Mouse (Mus musculus): ENCODE measurements around the gene Pros1.

Pros1 gene

GRCm38 (mm10) chr16:62854191-62855068 lies at the start of gene Pros1:
TSS of gene Pros1 (plus strand) at chr16:62854307.
- DNase-seq, result peak; percentile 30 to 38

DNA sequence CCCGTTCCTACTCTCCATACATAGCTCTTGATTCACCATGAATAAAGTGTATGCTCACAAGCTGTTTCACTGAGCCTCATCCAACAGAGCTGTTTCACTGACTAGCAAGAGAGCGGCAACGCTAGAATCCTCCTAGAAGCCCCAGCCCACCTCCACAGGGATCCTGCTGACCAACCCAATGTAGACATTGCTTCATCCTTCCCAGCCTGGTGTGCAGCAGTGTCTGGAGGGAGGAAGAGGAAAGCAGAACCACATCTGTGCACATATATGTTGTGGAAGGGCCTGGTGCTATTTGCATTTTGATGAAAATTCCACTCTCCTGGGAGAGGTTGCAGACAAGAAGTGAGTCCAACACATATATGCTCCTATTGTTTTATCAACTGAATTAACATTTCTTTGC lies 49.5 kb upstream of the Pros1 start:
- no peak for DNase-seq

- DNase-seq, result no peak
Measured at GRCm38 (mm10) chr16:62807249-62807979, 46.7 kb upstream of the Pros1 start.

DNA sequence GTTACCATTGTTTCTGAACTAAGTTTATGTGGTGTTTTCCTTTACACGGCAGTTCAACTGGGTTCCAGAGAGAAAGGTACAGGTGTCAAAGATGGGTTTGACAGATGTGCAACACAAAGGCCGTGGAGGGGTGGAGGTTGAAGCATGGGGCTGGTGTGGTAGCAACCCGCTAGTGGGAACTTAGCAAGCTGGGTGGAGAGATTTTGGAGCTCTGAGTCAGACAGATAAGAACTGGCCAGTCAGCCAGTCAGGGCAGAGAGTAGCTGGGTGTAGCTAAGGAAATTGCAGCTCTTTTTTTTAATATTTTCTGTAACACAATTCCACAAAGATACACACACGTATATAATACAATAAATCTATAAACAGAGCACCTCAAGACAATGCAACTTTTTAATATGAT lies 43.3 kb upstream of the Pros1 start:
- no peak for DNase-seq

- no peak for DNase-seq
Measured at GRCm38 (mm10) chr16:62813790-62814189, 40.3 kb upstream of the Pros1 start.

GRCm38 (mm10) chr16:62814491-62814890 lies 39.6 kb upstream of the Pros1 start, which contains the start of gene Stx19:
TSS of gene Stx19 (plus strand) at chr16:62814676.
- no peak for DNase-seq

DNA sequence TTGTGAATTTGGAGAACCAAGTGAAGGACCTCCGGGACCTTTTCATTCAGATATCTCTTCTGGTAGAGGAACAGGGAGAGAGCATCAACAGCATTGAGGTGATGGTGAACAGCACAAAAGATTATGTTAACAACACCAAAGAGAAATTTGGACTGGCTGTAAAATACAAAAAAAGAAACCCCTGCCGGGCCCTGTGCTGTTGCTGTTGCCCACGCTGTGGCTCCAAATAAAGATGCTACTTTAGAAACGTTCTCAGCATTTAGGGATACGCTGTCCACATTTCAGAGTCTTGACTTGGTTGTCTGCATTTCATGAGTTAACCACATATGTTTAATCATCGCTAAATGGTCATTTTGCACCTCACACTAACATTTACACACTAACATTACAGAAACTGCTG lies 31.6 kb upstream of the Pros1 start:
- no peak for DNase-seq

DNA sequence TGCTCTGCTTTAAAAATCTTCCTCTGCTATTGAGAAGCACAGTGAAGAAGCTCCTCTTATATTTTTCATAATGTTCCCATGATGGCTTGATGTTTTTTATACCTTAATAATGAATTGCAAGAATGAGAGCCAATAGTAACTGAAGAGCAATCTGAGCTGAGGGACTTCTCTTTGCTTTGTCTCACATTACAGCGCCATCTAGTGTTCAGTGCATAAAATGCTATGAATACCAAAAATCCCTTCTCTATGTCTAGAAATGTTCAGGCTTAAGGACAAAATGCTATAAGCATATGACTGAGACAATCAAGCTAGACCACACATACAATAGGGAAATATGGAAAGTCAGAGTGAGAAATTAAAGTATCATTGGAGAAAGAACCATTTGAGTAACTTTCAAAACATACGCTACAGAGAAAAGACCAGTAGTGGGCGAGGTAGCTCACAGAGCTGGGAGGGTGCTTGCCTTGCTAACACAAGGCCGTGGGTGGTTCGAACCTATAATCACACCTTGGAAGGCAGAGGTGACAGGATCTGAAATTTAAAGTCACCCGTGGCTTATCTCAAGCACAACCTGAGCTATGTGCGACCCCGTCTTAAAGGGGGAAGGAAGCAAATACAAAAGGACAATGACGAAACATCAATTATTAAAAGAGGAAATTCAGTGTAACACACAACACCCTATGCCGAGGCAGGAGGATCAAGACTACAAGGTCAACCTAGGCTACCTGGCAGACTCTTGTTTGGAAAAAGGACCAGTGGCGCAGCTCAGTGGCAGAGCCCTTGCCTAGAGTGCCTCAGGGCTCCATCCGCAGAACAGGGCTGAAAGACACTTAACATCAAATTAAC lies 27.7 kb upstream of the Pros1 start:
- DNase-seq, result no peak

DNA sequence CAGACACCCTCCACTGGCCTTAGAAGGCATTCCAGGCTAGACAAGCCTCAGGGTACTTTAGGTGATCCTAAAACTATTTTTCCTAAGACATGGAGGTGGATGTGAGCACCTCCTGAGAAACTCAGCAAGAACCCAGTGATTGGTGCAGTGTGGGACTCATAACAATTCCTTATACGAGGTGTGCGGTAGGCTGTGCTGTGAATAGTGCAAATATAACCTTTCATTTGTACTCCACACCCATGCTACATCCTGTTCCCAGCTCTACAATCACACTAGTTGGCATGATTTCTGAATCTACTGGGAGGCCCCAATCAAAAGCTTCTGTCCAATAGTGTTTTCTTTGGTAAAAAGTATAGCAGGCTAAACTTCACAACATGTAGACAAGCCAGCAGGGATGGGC lies 22.1 kb upstream of the Pros1 start:
- no peak for DNase-seq

GRCm38 (mm10) chr16:62832481-62832880 lies 21.6 kb upstream of the Pros1 start:
- peak; percentile 35 to 42 for DNase-seq

DNA sequence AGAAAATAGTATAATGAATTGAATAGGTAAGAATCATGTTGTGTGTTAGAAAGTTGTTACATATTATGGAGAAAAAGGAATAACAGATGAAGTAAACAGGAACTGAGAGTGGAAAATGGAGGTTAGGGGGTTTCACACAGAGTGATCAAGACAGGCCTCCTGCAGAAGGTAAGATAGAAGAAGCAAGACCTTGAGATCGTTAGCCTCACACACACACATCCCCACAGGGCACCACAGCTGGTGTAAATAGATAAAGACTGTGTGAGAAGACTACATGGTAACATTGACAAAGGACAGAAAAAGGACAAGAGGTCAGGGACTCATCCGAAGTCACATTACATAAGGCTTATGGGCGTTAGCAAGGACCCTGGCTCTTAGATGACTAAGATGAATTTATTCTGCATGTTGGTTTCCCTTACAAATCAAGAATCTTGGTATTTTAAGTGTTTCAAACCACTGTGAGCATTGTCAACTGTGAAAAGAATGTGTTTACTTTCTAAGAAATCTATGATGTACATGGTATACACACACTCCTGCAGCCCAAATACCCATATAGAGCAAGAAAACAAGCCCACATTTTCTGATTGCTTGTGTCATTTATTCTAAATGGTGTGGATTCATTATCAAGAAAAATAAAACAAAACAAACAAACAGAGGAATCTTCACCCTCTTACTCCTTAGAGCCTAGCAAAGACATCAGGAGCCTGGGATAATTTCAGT lies 19.9 kb upstream of the Pros1 start:
- DNase-seq, result no peak

- DNase-seq, result no peak
Measured at GRCm38 (mm10) chr16:62845341-62845740, 8.8 kb upstream of the Pros1 start.

DNA sequence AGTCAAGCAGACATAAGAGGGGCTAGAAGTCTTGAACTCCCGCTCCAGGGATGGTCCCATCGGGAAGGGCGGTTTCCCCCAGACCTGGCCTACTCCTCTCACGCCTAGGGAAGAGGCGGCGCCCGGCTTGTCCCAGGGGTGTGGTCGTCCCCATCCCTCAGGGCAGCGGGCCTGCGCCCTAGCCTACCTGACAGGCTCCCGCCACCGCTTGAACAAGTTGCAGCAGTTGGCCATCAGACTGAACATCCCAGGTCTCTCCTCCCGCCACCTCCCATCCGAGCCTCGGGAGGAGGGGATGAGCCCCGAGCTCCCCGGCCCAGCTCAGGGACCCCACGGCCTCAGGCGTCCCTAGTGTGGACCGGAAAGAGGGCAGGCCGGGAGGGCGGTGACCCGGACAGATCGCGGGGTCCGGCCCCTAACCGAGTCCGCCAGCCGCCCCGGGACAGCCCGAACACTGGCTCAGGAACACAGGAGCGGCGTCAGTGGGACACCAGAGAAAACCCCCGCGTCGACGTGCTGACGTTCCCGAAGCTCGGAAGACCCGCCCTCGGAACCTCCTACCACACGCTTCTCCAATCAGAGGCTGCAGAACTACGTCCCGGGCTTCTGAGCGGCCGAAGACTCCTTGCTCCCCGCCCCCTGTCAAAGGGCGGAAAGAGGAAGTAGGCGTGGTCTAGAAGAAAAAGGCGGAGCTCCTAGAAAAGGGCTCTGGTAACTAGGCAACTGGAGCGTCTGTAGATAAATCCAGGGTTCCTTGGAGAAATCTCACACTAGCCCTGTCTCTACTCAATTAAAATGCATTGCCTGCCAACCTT lies 7.4 kb upstream of the Pros1 start, which contains the start of gene Arl13b:
Arl13b (minus strand) TSS at position 543 of the 815 bp plus-strand sequence.
- peak; percentile 89 to 97 for DNase-seq

- no peak for DNase-seq
Measured at GRCm38 (mm10) chr16:62852464-62853252, 1.4 kb upstream of the Pros1 start.

GRCm38 (mm10) chr16:62853611-62854126 lies 438 bp upstream of the Pros1 start:
- no peak for DNase-seq

GRCm38 (mm10) chr16:62855385-62855784 lies 1.3 kb downstream of the Pros1 start:
- DNase-seq, result no peak

DNA sequence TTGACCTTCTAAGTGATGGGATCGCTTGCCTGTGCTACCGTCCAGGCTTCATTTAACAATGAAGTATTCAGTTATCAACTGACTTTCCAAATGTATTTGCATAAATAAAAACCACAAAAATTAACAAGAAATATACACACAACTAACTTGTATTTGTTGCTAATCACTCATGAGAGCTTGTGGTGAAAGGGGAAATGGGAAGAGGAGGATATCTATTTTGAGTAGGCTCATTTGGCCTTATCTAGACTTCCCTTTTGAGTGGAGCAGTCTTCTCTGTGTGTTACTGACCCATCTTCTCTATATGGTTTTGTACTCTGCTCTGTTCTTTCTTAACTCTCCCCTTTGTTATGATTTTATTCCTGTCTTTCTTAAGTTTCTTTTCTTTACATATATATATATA lies 2.2 kb downstream of the Pros1 start:
- no peak for DNase-seq

- DNase-seq, result no peak
Measured at GRCm38 (mm10) chr16:62857498-62857897, 3.4 kb downstream of the Pros1 start.

GRCm38 (mm10) chr16:62858018-62858417 lies 3.9 kb downstream of the Pros1 start:
- DNase-seq, result no peak

GRCm38 (mm10) chr16:62860140-62860539 lies 6.0 kb downstream of the Pros1 start:
- DNase-seq, result no peak

Data from cerebellum, adult 18-20 months (tissue).